Mouse (Mus musculus) layer of hippocampus, postnatal 14 days (tissue): ENCODE measurements around the gene Sez6l. TPM values are rescaled to one million over a fixed set of nuclear protein-coding genes. Genes with fewer than 3 reads are reported as not detected.
"Not testable (repeated sequence)": the region's sequence is repeated elsewhere in the genome, so short reads cannot be mapped to it uniquely, and the experiment has no call there.

ENCODE experiments used
- DNase-seq, 2 experiments: peaks; one replicate each; pipeline ENCODE4 v3.0.0; 2021 to 2022; ENCODE audit warnings: low spot score in 2 of 2, mixed read lengths in 1 of 2
- total RNA-seq, 2 experiments: library from RNA; stranded (reverse); gene quantifications; 2 replicates each; pipeline ENCODE4 v1.2.3; 2021

The Sez6l gene
- total RNA-seq, 2 experiments from 2014 or later: 202 to 218 TPM

DNA sequence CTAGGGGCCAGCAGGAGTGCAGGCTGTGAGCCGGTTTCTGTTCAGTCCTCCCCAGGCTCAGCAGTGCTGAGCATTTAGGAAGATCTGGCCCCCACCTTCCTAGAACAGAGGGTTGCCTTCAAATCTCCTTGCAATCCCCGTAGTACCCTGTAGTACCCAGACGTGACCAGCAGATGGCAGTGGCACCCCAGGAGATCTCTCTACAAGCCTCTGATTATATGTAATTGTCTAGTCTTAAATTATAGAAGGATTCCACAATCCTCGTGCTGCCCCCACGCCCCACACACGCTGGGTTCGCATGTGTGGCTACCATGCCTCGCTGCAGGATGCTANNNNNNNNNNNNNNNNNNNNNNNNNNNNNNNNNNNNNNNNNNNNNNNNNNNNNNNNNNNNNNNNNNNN lies 144.0 kb downstream of the Sez6l start:
- peak; percentile 86 to 91 for DNase-seq

DNA sequence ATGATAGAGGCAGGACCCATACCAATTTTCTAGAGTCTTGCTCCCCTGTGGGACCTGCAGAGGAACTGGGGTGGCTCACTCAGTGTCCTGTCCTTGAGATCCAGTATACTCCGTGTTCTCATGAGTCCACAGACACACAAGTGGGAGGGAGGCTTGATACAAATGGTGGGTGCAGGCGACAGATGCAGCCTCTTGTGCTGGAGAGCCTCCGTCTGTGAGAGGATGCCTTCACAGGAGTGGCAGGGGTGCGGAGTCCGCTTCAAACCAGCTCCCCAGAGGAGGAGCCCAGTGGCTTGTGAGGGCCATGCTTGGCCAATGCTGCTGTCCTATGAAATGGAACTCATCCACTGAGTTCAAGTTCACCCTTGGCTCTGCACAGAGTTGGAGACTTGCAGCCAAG lies 145.0 kb downstream of the Sez6l start:
- DNase-seq: peak in 1 of 2 experiments; percentile 54

DNA sequence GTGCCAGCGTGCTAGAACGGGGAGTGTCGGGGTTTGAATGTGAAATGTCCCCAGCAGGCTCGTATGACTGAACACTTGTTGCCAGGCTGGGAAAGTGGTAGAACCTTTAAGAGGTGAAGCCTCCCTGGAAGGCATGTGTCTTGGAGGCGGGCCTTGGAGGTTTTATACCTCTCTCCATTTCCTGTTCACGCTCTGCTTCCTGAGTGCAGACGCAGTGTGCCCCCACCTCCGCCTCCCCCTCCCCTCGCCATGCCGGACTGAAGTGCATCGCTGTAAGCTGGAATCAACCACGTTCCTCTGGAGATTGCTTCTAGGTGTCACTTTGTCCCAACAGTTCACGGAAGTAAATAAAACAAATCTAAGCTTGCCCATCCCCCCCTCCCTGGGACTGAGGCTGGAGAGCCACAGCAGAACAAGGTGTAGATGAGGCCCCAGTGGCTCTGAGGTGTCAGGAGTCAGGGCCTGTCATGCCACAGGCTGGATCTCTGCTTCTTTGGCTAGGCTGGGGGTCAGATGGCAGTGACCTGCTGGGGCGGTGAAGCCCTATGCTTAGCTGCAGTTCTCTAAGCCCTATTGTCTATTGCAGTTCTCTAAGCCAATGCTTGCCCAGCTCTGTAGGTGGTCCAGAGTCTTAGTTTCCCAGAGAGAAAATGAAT lies 145.7 kb downstream of the Sez6l start:
- no peak for DNase-seq

DNA sequence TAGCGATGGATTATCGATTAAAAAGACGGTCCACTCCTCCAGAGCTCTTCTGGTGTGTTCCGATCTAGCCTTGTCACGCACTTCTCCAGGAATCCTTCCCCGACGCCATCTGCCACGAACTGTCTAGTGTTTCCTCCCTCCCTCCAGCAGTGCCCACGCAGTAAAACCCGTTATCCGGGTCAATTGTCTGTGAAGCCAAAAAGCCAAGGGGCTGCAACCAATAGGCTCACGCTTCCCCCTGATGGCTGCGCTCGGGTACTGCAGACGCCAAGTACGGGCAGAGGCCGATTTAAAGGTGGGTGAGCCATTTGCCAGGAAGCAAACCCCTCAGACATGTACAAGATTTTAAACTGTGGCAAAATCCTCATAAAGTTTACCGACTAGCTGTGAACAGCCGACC lies 148.0 kb downstream of the Sez6l start:
- peak; percentile 73 to 75 for DNase-seq

DNA sequence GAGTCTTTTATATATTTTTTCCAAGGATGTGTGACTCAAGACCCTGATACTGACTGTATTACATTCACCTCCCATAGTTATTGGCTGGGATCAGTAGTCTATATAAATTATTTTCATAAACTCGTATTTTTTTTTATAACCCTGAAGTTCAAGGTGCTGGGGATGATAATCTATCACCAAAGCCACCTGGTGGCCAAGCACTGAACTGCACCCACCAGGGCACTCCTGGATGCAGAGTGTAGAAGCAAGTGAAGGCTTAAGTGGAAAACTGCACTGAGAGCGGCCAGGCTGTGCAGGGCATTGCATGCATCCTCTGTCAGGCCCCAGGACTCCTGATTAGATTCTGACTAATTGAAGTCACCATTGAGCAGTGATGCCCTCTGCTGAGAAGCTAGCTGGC lies 149.7 kb downstream of the Sez6l start:
- DNase-seq: peak; percentile 63 to 83

DNA sequence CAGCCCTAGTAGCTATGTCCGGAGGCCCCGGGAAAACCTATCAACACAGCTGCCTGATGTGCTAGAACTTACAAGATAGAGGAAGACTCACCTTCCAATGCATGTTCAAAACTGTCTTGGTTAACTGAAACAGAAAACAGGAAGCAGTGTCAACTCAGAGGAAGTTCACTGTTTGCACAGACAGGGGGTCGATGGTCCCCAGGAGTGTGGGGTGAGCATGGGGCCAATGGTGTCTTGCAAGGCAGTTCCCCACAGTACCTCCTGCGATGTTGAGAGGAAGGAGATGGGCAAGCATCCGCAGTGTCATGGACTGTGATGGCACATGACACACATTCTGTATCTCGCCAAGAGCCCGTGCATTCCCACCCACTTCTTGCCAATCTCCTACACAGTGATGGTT lies 150.3 kb downstream of the Sez6l start:
- DNase-seq: no peak

DNA sequence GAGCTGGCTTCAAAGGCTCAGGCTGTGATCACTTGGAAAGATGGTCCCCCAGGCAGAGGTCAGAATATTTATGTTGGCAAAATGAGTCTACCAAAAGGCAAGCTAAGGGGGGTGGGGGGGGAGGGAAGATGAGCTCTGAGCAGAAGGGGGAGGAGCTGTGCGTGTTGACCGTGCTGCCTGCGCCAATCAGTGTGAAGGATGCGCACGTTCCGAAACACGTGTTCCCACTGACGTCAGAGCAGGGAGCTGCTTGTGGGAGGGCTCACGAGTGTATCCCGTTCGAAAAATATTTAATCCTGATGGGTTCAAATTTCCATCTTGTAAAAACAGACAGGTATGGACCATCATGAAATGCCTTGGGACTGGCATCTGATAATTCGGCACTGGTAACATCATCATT lies 157.4 kb downstream of the Sez6l start:
- DNase-seq: no peak

DNA sequence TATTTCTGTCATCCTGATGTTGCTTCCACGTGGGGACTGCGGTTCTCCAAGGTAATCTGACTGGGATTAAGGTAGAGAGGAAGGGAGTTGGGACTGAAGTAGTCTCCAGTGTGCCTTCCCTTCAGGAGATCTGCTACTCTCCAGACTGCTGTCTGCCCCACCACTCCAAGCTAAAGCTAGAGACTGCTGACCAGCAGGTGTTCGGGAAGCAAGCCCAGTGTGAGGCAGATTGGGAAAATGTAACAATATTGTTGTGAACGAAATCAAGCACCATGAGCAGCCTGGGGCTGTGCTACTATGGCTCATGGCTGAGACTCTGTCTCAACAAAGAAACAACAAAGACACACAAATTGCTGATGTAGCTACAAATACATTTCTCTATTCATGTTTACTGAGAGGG lies 159.0 kb downstream of the Sez6l start:
- no peak for DNase-seq

DNA sequence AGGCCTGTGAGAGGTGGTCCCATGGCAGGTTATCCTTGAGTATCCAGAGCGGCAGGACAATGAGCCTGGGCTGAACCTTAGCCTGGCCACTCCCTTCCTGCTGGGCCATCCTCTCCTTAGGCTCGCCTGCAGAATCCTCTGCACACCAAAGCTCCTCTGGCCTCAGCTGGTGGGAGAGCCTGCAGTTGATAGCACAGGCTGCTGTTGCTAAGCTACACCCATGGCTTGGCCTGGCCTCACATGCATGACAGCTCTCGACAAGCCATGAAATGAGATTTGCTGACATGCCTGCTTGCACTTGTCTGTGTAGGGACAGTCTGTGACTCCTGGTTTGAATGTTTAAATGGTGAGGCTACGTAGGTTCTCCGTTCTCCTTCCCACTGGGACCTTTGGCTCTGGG lies 160.3 kb downstream of the Sez6l start:
- no peak for DNase-seq

DNA sequence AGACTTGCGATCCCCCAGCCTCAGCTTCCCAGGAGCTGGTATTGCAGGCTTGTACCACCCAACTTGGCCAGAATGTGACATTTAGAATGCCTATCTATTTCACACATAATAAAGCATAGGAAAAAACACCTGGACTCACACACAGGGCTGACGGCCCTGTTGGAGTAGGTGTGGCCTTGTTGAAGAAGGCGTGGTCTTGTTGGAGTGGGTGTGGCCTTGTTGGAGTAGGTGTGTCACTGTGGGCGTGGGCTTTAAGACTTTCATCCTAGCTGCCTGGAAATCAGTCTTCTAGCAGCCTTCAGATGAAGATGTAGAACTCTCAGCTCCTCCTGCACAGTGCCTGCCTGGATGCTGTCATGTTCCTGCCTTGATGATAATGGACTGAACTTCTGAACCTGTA lies 164.2 kb downstream of the Sez6l start:
- DNase-seq: not testable (repeated sequence)

DNA sequence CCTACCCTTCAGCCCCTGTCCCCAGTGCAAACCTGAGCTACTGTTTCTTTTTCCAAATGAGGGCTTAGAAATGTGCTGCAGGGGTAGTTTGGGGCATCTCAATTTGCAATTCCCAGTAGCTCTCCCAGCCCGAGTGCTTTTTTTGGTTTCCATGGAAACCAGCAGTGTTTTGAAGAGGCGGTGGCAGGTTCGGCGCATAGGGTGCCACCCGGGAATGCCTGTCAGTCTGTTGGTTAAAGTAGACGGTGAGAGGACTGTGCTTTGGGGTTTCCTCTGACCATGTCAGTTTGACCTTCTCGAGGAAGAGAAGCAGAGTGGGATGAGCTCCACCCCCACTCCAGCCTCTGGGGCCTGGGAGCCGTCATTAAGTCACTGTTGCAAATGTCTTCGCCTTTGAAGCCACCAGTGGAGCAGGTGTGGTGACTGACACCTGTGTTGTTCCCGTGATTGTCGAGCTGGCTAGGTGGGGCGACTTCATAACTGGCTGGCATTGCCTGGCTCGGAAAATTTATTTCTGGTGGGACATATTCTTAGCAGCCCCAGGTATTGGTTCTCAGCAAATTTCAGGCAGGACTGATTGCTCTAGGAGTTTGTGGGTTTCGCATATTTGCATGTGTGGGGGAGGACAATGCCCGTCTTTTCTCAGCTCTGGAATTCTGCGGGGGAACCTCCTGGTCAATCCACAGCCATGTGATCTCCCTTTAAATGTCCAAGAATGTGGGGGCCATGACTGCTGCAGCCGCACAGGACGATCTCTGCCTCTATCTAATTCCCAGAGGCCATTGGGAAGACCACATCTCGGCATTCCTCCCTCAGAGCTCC lies 165.3 kb downstream of the Sez6l start:
- DNase-seq: peak in 1 of 2 experiments; percentile 79

DNA sequence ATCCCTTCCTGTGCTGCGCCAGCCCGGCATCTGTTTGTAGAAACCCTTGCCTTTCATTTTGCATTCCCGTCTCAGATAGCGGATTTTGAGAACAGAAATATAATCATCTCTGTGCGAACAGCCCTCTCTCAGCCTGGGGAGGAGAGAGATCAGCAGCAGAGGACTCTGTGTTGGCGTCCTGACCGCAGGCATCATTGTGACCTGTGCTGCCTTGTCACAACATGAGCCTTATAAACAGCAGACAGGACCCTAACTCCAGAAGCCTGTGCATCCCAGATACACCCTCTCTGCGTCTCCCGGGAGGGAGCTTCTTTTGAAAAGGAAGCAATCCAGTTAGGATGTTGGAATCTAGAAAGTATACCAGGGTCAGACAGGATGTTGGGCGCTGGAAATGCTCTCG lies 165.9 kb downstream of the Sez6l start:
- DNase-seq: no peak

DNA sequence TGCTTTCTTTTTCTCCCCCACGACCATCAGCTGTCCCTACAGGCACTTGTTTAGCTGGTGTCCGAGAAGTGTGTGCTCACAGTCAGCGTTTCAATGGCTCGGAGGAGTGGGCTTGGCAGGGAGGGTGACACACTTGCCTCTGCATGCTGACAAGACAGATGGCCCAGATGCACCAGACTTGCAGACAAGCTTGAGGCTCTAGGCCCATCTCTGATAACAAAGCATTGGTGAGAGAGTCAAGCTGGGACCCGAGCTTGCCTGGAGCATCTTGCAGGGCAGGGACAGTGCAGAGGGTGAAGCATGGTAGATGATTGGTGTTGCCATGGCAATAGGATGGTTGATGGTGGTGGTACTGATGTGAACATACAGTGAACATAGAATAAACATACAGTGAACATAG lies 167.7 kb downstream of the Sez6l start:
- no peak for DNase-seq

DNA sequence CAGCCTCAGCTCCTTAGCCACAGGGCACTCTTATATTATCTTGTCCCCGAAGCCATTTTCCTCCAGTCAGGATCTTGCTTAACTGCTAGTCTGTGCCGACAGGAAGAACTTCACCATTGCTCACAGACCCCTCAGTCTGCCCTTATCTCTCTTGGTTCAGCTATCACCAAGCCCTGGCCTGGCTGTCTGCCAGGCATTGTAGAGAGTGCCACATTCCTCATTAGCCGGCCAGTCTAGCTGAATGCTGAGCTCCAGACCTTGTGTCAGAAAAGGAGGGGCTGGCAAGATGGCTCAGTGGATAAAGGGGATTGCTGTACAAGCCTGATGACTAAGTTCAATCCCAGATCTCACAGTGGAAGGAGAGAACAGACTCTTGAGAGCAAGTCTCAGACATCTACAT lies 171.0 kb downstream of the Sez6l start:
- DNase-seq: no peak

DNA sequence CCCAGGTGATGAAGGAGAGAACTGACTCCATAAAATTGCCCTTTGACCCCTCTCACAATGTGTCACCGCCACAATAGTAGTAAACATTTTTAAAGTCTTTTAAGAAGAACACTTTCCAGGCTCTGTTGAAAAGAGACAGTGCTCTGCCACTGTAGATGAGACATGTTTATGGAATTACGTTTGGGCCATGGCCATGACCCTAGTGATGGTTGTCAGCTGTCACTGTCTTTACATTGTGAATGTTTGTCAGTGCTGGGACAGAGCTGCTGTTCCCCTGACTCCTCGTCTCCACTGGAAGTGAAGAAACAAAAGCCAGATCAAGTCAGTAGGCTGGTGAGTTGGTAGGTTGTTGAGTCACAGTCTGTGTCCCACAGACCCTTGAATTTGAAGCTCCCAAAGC lies 174.5 kb downstream of the Sez6l start:
- DNase-seq: no peak

DNA sequence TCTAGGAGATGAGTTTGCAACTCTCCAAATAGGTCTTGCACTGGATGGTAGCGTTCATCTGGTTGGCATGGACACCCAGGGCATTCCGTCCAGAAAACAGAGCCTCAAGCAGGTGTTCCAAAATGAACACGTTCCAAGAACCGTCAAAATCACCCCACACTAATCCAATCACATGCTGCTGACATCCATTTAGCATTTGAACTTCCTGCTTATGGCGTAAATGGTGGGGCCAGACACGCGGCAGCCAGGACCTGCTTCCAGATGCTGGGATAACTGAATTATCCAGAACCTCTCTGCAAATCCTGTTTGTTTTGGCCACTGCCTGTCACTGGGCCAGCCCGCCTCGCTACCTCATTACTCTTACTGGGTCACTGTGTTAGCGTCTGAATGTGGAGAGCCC lies 177.7 kb downstream of the Sez6l start:
- DNase-seq: no peak

DNA sequence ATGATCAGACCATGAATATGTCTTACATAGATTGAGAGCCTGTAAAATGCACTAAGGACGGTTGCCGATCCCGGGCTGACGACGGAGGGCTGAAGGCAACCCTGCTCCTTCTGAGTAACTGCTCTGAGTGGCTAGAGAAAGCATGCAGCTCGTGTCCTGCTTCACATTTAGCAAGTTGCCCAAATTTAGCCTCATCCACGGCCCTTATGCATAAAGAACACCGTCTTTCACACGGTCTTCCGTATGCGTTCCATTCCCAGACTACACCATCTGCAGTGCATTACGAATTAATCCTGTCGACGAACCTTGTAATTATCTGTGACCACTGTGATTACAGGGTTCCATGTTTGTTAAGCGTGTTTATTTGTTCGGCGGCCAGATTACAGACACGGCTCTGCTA lies 180.9 kb downstream of the Sez6l start:
- DNase-seq: no peak

DNA sequence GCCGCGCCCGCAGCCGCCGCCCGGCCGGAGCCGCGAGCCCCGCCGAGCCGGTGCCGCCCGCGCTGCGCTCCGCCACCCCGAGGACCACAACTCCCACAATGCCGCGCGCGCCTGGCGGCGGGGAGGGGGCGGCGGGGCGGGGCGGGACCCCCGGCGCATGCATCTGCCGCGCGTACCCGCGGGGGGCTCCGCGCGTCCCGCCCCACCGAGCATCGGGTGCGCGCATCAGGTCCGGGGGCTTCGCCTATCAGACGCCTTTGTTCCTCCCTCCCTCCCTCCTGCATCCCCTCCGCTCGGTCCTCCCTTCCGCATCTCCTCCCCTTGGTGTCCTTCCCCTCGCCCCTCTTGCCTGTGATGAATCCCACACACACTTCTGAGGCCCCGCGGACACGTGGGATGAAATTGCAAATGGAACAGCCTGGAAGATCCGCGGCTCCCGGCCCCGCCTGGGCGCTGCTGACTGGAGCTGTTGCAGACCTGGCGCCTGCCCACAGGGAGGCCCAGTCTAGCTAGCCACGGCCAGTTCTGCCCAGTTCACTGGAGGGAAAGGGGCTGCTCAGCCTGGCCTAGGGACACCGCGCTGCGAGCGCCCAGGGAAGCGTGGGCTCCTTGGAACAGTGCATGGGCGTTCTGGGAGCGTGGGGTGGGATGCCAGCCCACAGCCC lies 182.1 kb downstream of the Sez6l start, which contains the start of gene Asphd2:
Gene Asphd2, minus strand, starts transcription at position 88 of the 665 bp plus-strand sequence.
- peak; percentile 86 to 87 for DNase-seq

DNA sequence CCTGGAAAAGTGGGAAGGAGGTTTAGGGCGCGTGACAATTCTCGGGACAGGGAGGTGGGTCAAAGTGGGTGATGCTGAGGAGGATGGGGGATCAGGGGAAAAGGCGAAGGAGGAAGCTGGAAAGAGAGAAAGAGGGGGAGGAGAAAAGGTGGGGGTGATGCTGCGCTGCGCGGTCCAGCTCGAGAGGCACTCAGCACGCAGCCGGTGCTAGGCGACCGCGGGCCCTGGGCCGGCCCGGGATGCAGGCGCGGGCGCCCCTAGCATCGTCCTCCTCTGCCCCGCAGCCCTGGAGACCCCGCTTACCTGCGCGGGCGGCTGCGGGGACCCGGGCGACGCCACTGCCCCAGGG lies 182.6 kb downstream of the Sez6l start:
- no peak for DNase-seq

DNA sequence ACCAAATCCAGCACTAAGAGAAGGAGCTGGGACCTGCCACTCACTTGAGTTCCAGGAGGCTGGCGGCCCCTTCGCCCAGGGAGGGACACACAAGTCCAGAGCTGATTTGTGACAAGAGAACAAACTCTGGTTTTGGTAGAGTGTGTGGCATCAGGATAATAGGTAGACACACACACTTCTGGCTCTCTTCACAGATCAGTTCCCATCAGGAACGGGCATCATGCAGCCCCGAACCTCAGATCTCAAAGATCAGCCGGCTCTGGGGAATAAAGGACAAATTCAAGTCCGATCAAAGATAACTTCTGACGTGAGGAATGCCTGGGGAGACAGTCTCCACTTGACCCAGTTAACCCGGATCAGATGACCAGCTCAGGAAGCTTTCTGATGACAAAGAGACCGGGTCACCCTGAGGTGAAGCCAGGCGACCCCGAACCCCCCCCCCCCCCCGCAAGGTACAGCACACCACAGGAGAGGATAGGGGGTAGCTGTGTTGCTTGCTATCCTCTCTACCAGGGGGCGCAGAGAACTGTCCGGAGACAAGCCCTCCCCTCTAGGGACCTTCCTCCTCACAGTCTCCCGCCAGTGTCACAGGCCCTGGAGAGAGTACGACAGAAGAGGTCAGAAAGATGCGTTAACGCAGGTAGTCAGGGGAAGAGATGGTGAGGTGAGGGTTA lies 183.1 kb downstream of the Sez6l start:
- no peak for DNase-seq

DNA sequence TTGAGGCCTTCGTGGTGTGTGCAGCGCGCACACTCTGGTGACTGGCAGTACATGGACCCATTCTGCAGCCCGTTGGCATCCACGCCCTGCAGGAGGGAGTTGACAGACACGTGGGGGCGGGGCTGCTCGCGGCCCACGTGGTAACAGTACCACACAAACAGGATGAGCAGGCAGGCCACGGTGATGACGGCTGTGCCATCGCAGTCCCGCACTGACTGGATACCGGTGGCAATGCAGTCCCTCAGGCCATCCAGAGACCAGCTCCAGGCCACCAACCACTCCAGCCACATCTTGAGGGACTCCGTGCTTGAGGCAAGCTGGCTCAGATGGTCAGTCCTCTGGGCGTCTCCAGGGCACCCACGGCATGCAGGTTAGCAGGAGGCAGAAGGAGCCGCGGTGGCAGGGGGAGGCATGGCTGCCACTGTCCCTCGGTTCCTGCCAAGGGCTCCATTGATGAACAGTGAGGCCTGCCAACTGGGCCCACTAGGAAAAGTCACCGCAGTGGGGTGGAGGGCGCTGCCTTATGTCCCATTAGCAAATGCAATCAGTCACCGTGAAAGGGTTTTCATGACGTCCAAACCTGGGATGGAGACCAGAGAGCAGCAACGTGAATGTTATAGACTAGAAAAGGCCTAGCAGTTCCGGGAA lies 185.2 kb downstream of the Sez6l start:
- peak in 1 of 2 experiments; percentile 53 for DNase-seq
